Mouse (Mus musculus) thymus, postnatal 0 days (tissue): ENCODE measurements around the gene Dcun1d3. TPM values are rescaled to one million over a fixed set of nuclear protein-coding genes. Genes with fewer than 3 reads are reported as not detected.

Source experiments
- DNase-seq: peaks from one replicate; pipeline ENCODE4 v3.0.0-alpha.2; 2015; ENCODE audit warnings: low spot score
- polyA plus RNA-seq: library from polyadenylated mRNA; unstranded; fragments of >200 nt; fragmentation: Nextera tagmentation; extraction: Ambion mirVana; gene quantifications from 2 replicates; pipeline ENCODE4 v1.2.1, GENCODE M21; 2015

Gene Dcun1d3
- polyA plus RNA-seq, 1 experiment from 2014 or later: 6.5 TPM

DNA sequence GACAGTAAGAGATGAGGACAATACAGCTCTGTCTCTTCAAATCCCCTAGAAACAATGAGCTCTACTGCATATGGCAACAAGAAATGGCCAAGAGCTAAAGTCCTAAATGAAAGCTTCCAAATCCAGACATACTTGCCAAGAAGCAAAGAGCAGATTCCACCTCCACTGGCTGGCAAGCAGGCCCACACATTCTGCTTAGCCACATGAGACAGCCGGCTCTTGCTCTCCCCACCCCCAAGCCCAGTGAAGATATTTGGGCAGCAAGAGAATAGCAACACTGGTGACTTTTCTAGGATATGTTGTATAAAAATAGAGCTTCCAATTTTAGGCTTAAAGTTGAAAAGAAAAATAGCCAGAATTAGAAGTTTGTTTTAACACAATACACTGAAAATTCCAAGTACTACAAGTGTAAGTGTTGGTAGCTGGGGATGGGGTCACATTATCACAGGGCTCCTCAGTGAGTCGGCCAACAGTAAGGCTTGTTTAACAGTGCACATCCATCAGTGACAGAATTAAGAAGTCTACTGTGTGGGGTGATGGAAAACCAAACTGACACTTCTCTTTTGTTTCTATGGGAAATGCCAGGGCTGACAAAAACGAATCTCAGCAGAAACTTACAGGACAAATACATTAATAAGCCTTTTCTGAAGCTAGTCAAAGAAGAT, 20.2 kb downstream of the Dcun1d3 start:
- no peak for DNase-seq

DNA sequence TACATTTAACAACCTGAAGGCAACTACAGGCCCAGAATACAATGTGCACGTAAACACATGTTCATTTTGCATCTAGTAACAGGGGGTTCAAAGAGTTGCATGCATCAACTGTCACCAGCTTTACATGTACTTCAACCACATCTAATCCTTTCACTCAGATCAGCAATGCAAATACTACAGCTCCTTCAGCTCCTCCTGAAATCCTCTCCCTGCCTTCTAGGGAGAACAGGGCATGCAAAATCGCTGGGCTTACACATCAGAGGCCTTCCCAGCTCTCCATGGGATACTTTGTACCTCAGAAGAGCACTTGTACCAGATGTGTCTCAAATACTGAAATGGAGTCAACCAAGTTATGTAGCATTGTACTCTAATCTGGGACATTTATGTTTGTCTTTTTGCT, 23.0 kb downstream of the Dcun1d3 start:
- DNase-seq: no peak

DNA sequence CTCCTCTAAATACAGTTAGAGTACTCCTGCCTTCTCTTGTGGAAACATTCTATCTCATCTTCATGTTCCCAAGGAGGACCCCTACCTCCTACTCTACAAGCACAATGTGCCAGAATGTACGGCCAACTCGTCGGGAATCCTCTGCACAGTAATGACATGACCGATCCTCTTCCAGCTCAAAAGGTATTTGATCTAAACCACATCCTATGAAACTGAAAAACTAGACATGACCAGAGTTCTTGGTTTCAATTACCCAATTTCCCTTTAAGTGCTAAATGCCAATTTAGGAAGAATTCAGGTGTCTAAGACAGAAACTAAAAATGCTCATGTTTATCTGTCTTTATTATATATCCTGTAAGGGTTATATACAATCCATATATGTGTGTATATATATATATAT, 23.9 kb downstream of the Dcun1d3 start:
- no peak for DNase-seq

DNA sequence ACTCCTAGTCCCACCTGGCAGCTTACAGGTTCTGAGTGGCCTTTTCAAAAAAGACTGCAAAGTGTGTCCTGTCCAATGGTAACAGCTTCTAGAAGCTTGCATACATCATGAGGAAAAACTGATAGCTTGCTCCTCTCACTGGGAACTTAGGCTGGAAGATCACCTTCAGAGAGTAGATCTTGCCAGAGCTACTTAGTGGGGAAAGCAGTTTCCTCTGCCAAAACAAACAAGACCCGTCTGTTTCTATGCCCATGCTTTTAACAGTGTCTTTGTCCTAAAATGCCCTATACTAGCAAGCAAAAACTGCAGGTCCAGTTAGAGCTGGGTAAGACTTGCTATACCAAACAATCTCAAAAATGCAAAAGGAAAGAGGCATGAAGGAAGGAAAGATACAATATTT, 30.0 kb downstream of the Dcun1d3 start:
- DNase-seq: no peak

DNA sequence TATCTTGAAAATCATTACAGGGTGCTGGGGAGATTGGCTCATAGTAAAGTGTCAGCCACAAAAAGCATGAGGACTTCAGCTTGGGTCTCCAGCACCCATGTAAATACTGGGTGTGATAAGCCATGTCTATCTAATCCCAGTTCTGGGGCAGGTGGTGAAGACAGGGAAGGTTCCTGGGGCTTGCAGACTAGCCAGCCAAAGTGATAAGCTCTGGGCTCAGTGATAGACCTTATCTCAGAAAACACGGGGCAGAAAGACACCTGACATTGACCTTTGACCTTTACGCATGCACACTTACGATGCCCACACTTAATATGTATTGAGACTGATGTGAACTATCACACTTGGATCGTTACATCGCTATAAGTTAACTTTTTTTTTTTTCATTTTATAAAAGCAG, 31.6 kb downstream of the Dcun1d3 start:
- DNase-seq: no peak

DNA sequence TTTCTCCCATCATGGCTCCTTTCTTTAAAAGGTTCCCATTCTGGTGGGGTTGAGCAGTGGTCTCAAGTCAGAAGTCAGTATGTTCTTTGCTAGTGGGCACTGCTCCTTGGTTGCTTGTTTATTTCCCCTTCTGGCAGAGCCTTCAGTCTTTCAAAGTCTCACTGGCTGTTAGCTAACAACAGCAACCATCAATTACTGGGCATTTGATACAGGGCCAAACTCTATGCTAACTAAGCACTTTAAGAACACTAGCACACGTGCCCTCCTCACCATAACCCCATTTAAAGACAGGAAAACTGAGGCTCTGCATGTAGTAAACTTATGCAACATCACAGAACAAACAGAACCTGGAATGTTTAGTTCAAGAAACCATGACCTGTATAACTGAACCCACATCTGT, 33.9 kb downstream of the Dcun1d3 start:
- DNase-seq: no peak

DNA sequence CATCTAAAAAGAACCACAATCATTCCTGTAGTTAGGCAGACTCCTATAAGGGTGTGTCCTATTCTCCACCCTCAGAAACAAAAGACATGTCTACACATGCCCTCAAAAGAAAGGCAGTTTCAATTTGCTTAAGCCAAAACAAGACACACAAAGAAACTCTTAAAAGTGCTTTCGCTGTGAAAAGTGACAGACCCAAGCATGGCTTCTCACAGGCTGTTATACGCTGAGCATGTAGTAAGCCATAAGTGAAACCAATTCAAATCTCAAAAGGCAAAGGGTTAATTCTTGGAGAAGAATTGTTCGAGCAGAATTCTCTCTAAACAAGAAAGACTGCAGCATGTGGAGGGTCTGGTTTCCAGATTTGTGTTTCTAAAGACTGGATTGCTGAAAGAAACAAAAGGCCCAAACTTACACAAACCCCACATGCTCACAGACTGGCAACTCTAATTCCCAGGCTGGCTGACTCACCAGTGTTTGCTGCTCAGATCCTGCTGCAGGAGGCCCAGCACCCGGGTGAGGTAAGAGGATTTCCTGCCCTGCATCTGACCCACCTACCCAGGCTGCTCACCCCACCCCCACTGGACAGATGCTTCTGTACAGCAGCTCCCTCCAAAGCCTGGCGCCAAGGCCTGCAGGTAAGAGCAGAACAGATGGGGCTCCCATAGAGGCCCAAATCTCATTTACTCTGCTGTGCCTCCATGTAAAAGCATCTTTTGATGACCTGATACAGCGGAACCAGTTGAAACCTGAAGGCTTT, 34.6 kb downstream of the Dcun1d3 start:
- peak; percentile 56 for DNase-seq

DNA sequence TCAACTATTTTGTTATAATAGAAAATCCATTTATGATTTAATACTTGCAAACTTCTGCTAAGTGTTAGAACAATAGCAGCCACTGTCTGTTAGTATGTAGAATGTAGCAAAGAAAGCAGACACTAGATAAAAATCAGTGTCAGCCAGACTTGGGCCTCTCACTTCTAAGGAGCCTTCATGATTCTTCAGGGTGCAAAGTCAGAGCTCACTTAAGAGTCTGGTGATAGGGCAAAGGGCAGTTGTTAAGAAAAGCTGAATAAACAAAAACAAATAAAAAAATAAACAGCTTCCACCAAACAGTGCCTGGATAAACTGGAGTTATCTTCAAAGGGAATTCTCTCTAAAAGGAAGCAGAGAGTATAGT, 35.1 kb downstream of the Dcun1d3 start:
- no peak for DNase-seq

DNA sequence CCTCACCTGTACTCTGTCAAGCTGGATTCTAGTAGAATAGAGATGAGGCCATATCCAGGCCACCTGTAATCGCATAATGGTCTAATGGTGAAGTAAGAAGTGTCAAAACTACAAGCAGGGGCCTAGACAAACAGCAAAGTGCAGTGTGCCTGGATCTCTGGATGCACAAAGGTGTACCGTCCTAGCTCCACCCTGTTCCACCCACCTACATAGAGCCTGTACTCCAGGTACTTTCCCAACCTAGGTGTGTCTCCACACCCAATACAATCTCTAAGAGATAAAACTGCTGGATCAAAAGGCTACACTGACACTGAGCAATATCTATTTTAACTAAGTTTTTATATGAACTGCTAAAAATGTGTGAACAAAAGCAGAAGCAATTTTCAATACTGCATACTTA, 35.5 kb downstream of the Dcun1d3 start:
- no peak for DNase-seq

DNA sequence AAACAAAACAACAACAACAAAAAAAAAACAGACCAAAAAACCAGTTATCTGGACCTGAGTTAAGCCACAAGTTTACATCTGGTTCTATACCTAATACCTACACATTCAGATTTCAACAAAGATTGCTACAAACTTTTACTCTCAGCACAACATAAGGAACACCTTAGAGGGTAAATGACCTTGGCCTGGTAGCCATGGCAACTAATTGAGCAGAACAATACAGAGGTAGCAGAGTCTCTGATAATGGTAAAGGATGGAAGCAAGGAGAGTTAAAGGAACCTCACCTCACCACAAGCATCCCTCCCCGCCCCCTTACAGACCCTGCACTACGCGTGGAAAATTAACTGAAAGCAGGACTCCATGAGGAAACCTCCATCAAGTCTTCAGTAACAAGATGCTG, 36.0 kb downstream of the Dcun1d3 start:
- no peak for DNase-seq

DNA sequence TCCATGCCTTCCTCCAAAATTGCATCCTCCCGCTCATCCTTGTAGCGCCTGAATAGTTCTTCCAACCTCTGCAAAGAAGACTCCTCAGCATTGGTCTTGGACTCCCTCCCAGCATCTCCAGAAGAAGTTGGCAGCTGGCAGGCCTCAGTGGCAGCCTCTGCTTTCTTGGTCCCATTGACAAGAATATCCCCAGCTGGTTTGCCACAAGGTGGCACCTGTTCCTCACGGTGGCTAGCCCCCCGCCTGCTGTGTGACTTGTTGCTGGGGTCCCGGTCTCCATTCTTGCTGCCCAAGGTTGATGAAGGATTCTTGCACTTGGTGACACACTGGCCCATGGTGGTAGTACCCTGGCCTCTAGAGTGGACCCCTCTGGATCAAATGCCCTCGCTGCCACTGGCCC, 36.6 kb downstream of the Dcun1d3 start:
- peak; percentile 4 for DNase-seq

DNA sequence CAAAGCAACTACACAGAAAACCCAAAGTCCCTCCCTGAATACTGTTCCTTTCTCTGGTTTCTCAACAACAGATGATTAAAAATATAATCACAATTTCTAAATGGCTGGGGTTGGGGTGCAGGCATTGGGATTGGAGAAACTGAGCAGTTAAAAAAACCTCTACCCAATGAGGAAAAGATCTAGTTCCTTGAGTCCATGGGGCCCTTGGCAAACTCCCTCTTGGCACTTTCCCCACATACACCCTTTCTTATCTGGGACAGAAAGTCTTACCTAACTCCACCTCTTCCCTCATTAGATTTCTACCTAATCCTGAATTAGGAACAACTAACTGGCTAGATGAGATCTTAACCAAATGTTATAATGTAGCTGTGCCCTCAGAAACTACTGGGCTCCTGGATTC, 41.1 kb downstream of the Dcun1d3 start:
- DNase-seq: no peak

DNA sequence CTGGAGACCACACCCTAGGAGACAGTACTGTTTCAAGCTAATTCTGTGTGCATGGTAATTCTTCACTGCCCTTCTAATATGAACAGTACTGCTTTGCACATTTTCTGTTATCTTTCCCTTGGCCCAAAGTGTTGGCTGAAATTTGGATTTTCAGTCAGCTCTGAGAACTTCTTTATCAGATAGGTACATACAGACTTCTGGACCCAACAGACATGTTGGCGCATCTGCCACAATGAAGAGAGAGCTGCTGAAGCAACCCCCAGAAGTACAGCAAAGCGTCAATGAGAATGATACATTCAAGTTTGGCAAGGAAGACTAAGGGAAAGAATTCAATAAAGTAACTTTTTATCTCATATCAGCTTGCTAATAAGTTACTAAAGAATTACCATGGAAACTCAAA, 41.7 kb downstream of the Dcun1d3 start:
- DNase-seq: no peak

DNA sequence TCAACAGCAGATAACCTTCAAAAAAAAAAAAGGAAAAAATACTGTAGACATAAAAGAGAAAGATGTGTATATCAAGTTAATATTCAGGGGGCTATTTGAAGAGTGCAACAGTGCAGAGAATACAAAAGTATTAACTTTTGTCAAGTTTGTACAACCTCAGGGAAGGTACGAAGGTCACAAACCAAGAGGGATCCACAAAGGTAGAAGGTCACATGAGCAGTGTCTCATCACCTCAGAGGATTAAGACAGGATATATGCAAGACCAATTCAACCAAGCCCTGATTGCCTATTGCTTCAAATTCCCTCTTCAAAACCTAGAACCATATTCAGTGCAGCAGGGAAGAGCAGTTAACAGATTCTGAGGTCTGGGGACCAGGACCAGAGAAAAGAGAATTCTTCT, 42.9 kb downstream of the Dcun1d3 start:
- DNase-seq: no peak

DNA sequence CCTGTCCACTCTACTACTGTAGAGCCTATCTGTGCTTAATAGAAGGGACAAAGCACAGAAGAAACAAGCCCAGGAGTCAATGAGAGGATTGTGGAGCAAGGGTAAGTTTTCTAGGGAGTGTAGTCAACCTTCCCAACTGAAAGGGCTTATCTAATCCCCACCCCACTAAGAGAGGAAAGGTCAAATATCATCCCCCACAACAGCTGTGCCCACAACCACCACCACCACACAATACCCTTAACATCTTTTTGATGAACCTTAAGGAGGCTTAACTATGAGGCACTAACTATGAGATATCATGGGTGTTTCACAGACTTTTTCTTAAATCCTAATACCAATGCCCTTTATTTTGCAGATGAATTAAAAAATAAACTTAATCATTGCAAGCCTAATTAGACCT, 43.6 kb downstream of the Dcun1d3 start:
- DNase-seq: no peak

DNA sequence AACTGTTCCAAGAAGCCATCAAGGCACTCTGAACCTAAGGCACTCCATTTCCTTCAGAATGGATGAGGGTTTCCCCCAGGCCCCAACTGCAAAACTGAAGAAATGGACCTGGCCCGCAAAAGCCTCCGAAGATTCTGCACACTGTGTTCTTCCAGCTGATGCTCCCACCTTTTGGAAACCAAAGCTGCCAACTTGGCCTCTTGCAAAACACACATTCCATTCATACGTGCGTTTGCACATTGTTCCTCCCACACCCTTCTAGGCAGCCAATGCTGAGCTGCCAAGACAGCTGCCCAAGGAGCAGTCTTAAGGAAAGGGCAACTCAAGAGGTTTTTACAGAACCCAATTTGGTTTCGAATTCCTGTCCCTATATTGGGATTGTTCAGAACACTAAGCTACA, 45.4 kb downstream of the Dcun1d3 start:
- no peak for DNase-seq

DNA sequence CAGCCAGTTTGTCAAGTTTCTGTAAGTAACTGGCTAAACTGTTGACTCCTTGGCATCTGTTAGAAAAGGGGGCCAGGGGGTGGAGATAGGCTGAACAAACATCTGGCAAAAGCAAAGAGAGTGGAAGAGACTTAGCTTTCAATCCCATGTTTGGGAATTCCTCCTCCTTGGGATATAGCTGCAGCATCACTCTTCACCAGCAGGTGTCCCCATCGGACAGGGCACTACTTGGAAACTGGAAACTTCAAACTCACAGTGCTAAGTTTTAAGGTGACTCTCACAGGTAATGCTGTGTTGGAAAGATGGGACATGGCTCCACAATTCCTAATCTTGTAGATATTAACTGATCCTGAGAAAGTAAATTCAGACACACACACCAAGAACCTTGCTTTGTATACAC, 47.0 kb downstream of the Dcun1d3 start:
- DNase-seq: peak; percentile 24

DNA sequence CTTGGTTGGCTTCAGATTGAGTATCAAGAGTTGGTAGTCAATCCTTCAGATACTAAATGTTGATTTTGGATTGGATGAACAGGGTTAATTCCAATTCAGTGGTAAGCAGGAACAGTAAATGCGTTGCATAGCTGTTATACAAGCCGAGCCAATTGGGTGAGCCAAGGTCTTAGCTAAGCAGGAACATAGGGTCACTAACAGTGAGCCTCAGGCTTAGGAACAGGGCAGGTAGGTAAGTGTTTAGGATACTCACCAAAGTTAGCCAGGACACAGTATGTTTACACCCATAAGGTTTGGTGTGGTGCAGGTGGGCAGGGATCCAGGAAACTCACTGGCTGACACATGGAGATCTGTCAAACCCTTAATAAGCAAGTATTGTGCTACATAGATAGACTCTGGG, 48.7 kb downstream of the Dcun1d3 start:
- DNase-seq: no peak

DNA sequence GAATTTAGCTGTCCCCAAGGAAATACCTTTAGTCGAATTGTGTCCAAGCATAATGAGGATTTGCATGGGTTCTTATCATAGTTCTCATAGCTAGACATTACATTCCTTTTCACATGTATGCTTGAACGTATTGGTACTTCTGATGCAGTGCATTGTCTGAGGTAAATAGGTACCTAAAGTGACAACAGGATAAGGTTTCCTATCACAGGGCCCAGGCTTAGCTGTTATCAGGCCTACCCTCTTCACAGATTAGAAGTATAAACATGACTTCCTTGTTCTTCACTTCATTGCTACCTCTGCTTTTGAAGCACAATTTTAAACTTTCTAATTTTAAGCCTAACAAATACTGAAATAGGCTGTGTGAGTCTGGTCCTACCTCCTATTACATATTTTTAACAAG, 50.6 kb downstream of the Dcun1d3 start:
- no peak for DNase-seq

DNA sequence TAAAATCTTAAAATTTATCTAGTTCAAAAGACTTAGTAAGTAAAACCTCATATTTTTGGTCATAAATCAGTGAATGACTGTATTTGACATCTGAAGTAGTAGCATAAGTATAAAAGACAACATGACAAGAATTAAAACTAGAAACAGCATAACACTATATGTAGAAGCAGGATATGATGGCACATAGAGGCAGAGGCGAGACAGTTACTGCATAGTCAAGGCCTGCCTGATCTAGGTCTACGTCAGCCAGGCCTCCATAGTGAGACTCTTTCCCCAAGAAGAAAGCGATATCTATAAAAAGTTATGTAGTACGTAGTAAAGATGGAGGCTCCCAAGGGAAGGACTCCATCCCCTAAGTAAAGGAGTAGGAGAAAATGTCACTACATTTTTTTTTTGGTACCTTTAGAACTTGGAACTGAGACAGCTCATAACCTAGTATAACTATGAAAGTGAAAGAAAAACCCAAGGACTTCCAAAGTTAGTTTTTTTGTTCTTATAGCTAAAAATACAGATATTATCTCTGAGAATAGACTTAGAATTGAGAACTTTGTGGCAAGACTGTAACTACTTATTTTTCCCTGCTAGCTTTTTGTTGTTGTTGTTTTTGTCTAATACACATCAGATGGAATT, 54.2 kb downstream of the Dcun1d3 start:
- DNase-seq: no peak

DNA sequence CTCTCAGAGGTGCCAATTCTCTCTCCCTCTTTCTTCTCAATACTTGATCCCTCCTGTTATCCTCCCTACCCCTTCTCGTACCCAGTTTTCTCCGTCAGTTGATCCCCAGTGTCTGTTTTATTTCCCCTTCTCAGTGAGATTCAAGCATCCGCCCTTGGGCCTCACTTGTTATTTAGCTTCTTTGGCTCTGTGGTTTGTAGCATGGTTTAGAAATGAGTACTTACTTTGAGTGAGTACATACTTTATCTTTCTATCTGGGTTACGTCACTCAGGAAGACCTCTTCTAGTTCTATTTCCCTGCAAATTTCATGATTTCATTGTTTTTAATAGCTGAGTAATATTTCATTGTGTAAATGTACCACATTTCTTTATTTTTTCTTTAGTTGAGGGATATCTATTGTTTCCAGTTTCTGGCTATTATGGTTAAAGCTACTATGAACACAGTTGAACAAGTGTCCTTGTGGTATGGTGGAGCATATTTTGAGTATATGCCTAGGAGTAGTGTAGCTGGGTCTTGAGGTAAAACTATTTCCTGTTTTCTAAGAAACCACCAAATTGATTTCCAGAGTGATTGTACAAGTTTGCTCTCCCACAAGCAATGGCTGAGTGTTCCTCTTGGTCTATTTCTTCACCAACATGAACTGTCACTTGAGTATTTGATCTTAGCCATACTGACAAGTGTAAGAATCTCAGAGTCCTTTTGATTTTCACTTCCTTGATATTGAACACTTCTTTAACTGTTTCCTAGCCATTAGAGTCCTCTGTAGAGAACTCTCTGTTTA, 59.9 kb downstream of the Dcun1d3 start:
- DNase-seq: peak; percentile 54

DNA sequence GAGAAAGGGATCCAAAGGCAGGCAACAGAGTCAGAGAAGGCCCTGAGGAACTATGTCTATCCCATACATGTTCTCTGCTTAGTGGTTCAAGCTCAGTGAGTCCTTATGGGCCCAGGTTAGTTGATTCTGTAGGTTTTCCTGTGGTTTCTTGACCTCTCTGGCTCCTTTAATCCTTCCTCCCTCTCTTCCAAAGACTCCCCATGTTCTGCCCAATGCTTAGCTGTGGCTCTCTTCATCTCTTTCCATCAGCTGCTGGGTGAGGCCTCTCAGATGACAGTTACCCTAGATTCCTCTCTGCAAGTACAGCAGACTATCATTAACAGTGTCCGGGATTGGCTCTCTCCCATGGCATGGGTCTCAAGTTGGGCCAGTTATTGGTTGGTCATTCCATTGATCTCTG, 60.7 kb downstream of the Dcun1d3 start:
- DNase-seq: no peak
